Mouse (Mus musculus) liver, embryonic 11.5 days (tissue): ENCODE data around the gene Rapgef1. TPM values are rescaled to one million over a fixed set of nuclear protein-coding genes. Genes with fewer than 3 reads are reported as not detected.

Experiments
- ATAC-seq: fragments of 200-750 bp; cut with Nextera tagmentation; replicated peaks from 2 replicates; pipeline ENCODE4 v1.8.0; 2017; ENCODE audit warnings: moderate number of reproducible peaks, mild to moderate bottlenecking, moderate TSS enrichment, moderate library complexity; ENCODE audit not compliant: low FRiP score
- DNase-seq: peaks from one replicate; pipeline ENCODE4 v3.0.0-alpha.2; 2017; ENCODE audit warnings: low spot score
- H3K27ac ChIP-seq: fragments of 300-500 bp; sonication (generic); 2 replicates; pipeline ENCODE4 v1.5.1; 2014; ENCODE audit warnings: mild to moderate bottlenecking, low read depth, low read length, control low read depth
- H3K27me3 ChIP-seq: fragments of 300-500 bp; sonication (generic); replicated peaks from 2 replicates; pipeline ENCODE4 v1.6.1; 2014; ENCODE audit warnings: low read length, mixed read lengths; ENCODE audit not compliant: control insufficient read depth, insufficient read depth
- H3K36me3 ChIP-seq: fragments of 300-500 bp; sonication (generic); 2 replicates; pipeline ENCODE4 v1.6.1; 2014; ENCODE audit warnings: mild to moderate bottlenecking, low read length, moderate library complexity, mixed read lengths; ENCODE audit not compliant: control insufficient read depth, insufficient read depth
- H3K4me1 ChIP-seq: fragments of 300-500 bp; sonication (generic); replicated peaks from 2 replicates; pipeline ENCODE4 v1.6.1; 2014; ENCODE audit warnings: low read length, mixed read lengths; ENCODE audit not compliant: control insufficient read depth, insufficient read depth
- H3K4me2 ChIP-seq: fragments of 300-500 bp; sonication (generic); 2 replicates; pipeline ENCODE4 v1.6.1; 2014; ENCODE audit warnings: mild to moderate bottlenecking, control low read depth, moderate library complexity
- H3K4me3 ChIP-seq: fragments of 300-500 bp; sonication (generic); 2 replicates; pipeline ENCODE4 v1.5.1; 2014; ENCODE audit warnings: low read depth, low read length, control low read depth
- H3K9ac ChIP-seq: fragments of 300-500 bp; sonication (generic); 2 replicates; pipeline ENCODE4 v1.6.1; 2014; ENCODE audit warnings: low read depth, low read length, control low read depth
- H3K9me3 ChIP-seq: fragments of 300-500 bp; sonication (generic); 2 replicates; pipeline ENCODE4 v1.6.1; 2016; ENCODE audit warnings: low read length, inconsistent platforms, mixed read lengths; ENCODE audit not compliant: control insufficient read depth
- WGBS: fragments of 180-500 bp; shearing (Covaris S2); extraction: QIAGEN DNeasy Blood & Tissue Kit; methylation state at CpG from one replicate; pipeline ENCODE4 v1.1.7; 2014; 5-methylcytosine and 5-hydroxymethylcytosine counted together
- polyA plus RNA-seq: library from polyadenylated mRNA; unstranded; fragments of >200 nt; fragmentation: Nextera tagmentation; extraction: Ambion mirVana; gene quantifications from 2 replicates; pipeline ENCODE4 v1.2.1, GENCODE M21; 2014

Rapgef1 gene
- polyA plus RNA-seq, 1 experiment from 2014 or later = 16.5 TPM

GRCm38 (mm10) chr2:29646613-29647012 lies 27.1 kb downstream of the Rapgef1 start:
- Histone ChIP-seq H3K9ac (no peak overlapping the region), H3K27me3 (no peaks in the 10 kb centered on the region), H3K4me2 (no peak overlapping the region), H3K36me3 (no peaks in the 10 kb centered on the region), H3K27ac (no peak overlapping the region), H3K9me3 (no peaks in the 10 kb centered on the region), H3K4me1 (peaks cover 6% of the 10 kb centered on the region; the same call in 1 of the 2 replicates), H3K4me3 (no peak overlapping the region)
- DNase-seq = no peak
- no peak for ATAC-seq
- WGBS = 87% methylated on average over 3 of the region's 3 CpGs

GRCm38 (mm10) chr2:29647162-29647561 lies 27.6 kb downstream of the Rapgef1 start:
- no peak overlapping the region for H3K27ac ChIP-seq
- peaks cover 6% of the 10 kb centered on the region; the same call in 1 of the 2 replicates for H3K4me1 ChIP-seq
- WGBS = 89% methylated on average over 4 of the region's 4 CpGs
- H3K27me3 ChIP-seq = no peaks in the 10 kb centered on the region
- no peak overlapping the region for H3K4me2 ChIP-seq
- H3K4me3 ChIP-seq = no peak overlapping the region
- no peaks in the 10 kb centered on the region for H3K36me3 ChIP-seq
- ATAC-seq (no peak), DNase-seq (no peak)
- no peaks in the 10 kb centered on the region for H3K9me3 ChIP-seq
- H3K9ac ChIP-seq = no peak overlapping the region

GRCm38 (mm10) chr2:29647808-29648207 lies 28.3 kb downstream of the Rapgef1 start:
- H3K4me1 ChIP-seq = peaks cover 6% of the 10 kb centered on the region; the same call in 1 of the 2 replicates
- H3K27me3 ChIP-seq = no peaks in the 10 kb centered on the region
- no peak overlapping the region for H3K9ac ChIP-seq
- no peak overlapping the region for H3K4me2 ChIP-seq
- H3K27ac ChIP-seq = no peak overlapping the region
- WGBS = 86% methylated on average over 7 of the region's 7 CpGs
- H3K9me3 ChIP-seq = no peaks in the 10 kb centered on the region
- H3K4me3 ChIP-seq = no peak overlapping the region
- DNase-seq (no peak), ATAC-seq (no peak)
- no peaks in the 10 kb centered on the region for H3K36me3 ChIP-seq

- no peak overlapping the region; the same call in 1 of the 2 replicates for H3K4me2 ChIP-seq
- no peak overlapping the region for H3K9ac ChIP-seq
- H3K9me3 ChIP-seq = no peaks in the 10 kb centered on the region
- no peak overlapping the region for H3K27ac ChIP-seq
- no peaks in the 10 kb centered on the region for H3K27me3 ChIP-seq
- ATAC-seq (no peak), DNase-seq (no peak)
- H3K36me3 ChIP-seq = no peaks in the 10 kb centered on the region
- WGBS = 47% methylated on average over 6 of the region's 6 CpGs
- H3K4me3 ChIP-seq = no peak overlapping the region
- H3K4me1 ChIP-seq = peaks cover 3% of the 10 kb centered on the region; the same call in 1 of the 2 replicates
These were observed 29.7 kb downstream of the Rapgef1 start for GRCm38 (mm10) chr2:29648956-29649794.

- H3K4me2 ChIP-seq = no peak overlapping the region
- H3K4me3 ChIP-seq = no peak overlapping the region
- no peak overlapping the region for H3K27ac ChIP-seq
- H3K9me3 ChIP-seq = no peaks in the 10 kb centered on the region
- H3K36me3 ChIP-seq = no peaks in the 10 kb centered on the region
- ATAC-seq = no peak
- H3K9ac ChIP-seq = no peak overlapping the region
- no peak for DNase-seq
- WGBS = 73% methylated on average over 10 of the region's 10 CpGs
- no peaks in the 10 kb centered on the region for H3K27me3 ChIP-seq
- H3K4me1 ChIP-seq = peaks cover 3% of the 10 kb centered on the region; the same call in 1 of the 2 replicates
These were observed 30.4 kb downstream of the Rapgef1 start for GRCm38 (mm10) chr2:29649795-29650457.

GRCm38 (mm10) chr2:29651876-29652275 lies 32.4 kb downstream of the Rapgef1 start:
- Histone ChIP-seq H3K27ac (no peak overlapping the region), H3K27me3 (no peaks in the 10 kb centered on the region), H3K4me2 (no peak overlapping the region), H3K9ac (no peak overlapping the region), H3K4me3 (no peak overlapping the region), H3K4me1 (no peaks in the 10 kb centered on the region), H3K36me3 (no peaks in the 10 kb centered on the region), H3K9me3 (no peaks in the 10 kb centered on the region)
- DNase-seq (no peak), ATAC-seq (no peak)
- WGBS = 79% methylated on average over 5 of the region's 5 CpGs

- no peak overlapping the region for H3K4me3 ChIP-seq
- no peaks in the 10 kb centered on the region for H3K9me3 ChIP-seq
- 91% methylated on average over 5 of the region's 5 CpGs for WGBS
- no peaks in the 10 kb centered on the region for H3K36me3 ChIP-seq
- H3K27ac ChIP-seq = no peak overlapping the region
- no peak overlapping the region for H3K9ac ChIP-seq
- no peaks in the 10 kb centered on the region for H3K27me3 ChIP-seq
- no peak overlapping the region for H3K4me2 ChIP-seq
- no peak for ATAC-seq
- H3K4me1 ChIP-seq = peaks cover under 1% of the 10 kb centered on the region
- DNase-seq = no peak
These were observed 35.9 kb downstream of the Rapgef1 start for GRCm38 (mm10) chr2:29655433-29655832.

- 58% methylated on average over 1 of the region's 1 CpGs for WGBS
- H3K27ac ChIP-seq = no peak overlapping the region
- no peak overlapping the region for H3K4me2 ChIP-seq
- H3K4me3 ChIP-seq = no peak overlapping the region
- no peaks in the 10 kb centered on the region for H3K27me3 ChIP-seq
- DNase-seq (no peak), ATAC-seq (no peak)
- H3K9ac ChIP-seq = no peak overlapping the region
- no peaks in the 10 kb centered on the region for H3K36me3 ChIP-seq
- H3K9me3 ChIP-seq = no peaks in the 10 kb centered on the region
- peaks cover 7% of the 10 kb centered on the region for H3K4me1 ChIP-seq
These were observed 36.6 kb downstream of the Rapgef1 start for GRCm38 (mm10) chr2:29656095-29656494.
